Mouse (Mus musculus) spleen, adult 2 months (tissue): ENCODE data around the gene Gm20388. TPM values are rescaled to one million over a fixed set of nuclear protein-coding genes. Genes with fewer than 3 reads are reported as not detected.

Source experiments
- DNase-seq, 2 experiments: peaks; one replicate each; pipeline versions ENCODE4 v3.0.0 to v3.0.0-alpha.2; 2012 to 2021; ENCODE audit warnings: low spot score in 2 of 2, low read depth in 1 of 2
- H3K27ac ChIP-seq: fragments of 200-500 bp; 2 replicates; pipeline ENCODE4 v1.5.1; 2012; ENCODE audit warnings: low read length, inconsistent platforms; ENCODE audit not compliant: insufficient read depth
- H3K27me3 ChIP-seq: fragments of 200-500 bp; 2 replicates; pipeline ENCODE4 v1.6.1; 2012; ENCODE audit warnings: mild to moderate bottlenecking, moderate library complexity, low read length, inconsistent platforms; ENCODE audit not compliant: control insufficient read depth, insufficient read depth
- H3K36me3 ChIP-seq: fragments of 200-500 bp; 2 replicates; pipeline ENCODE4 v1.6.1; 2012; ENCODE audit warnings: mild to moderate bottlenecking, low read length, inconsistent platforms; ENCODE audit not compliant: control insufficient read depth, insufficient read depth
- H3K4me1 ChIP-seq: fragments of 200-500 bp; 2 replicates; pipeline ENCODE4 v1.6.1; 2011; ENCODE audit warnings: inconsistent platforms; ENCODE audit not compliant: control insufficient read depth, insufficient read depth, insufficient read length
- H3K4me3 ChIP-seq: fragments of 200-500 bp; 2 replicates; pipeline ENCODE4 v1.5.1; 2011; ENCODE audit warnings: mild to moderate bottlenecking, inconsistent platforms; ENCODE audit not compliant: insufficient read depth, insufficient read length; ENCODE audit errors: extremely low read depth
- CTCF ChIP-seq: fragments of 200-500 bp; IDR thresholded peaks from 2 replicates; pipeline ENCODE4 v1.5.1; 2011; ENCODE audit warnings: mild to moderate bottlenecking, inconsistent platforms; ENCODE audit not compliant: insufficient read depth, insufficient read length, insufficient replicate concordance; ENCODE audit errors: extremely low read depth
- POLR2A ChIP-seq: fragments of 200-500 bp; IDR thresholded peaks from 2 replicates; pipeline ENCODE4 v1.6.1; 2011; ENCODE audit warnings: low read depth, low read length, inconsistent platforms
- WGBS: fragments of 180-500 bp; shearing (Covaris S2); methylation state at CpG from one replicate; pipeline ENCODE4 v1.1.7; 2018; 5-methylcytosine and 5-hydroxymethylcytosine counted together
- polyA plus RNA-seq: library from polyadenylated mRNA; depleted of rRNA; stranded (reverse); fragments of >200 nt; gene quantifications from 2 replicates; pipeline ENCODE4 v1.2.3, GENCODE M21; 2012

Gene Gm20388
- polyA plus RNA-seq, 1 experiment: 26.1 TPM

GRCm38 (mm10) chr8:123672648-123673047 is 3762.0 kb downstream of the Gm20388 start:
- H3K4me3 ChIP-seq: no peak overlapping the region
- TF ChIP-seq CTCF (no peak), POLR2A (no peak)
- DNase-seq: no peak
- no peaks in the 10 kb centered on the region for H3K4me1 ChIP-seq
- WGBS: 14% methylated on average over 6 of the region's 6 CpGs
- H3K27ac ChIP-seq: no peak overlapping the region
- no peaks in the 10 kb centered on the region for H3K27me3 ChIP-seq
- H3K36me3 ChIP-seq: no peaks in the 10 kb centered on the region

GRCm38 (mm10) chr8:123675611-123676010 is 3765.0 kb downstream of the Gm20388 start:
- H3K36me3 ChIP-seq: no peaks in the 10 kb centered on the region
- no peak overlapping the region for H3K4me3 ChIP-seq
- 69% methylated on average over 5 of the region's 5 CpGs for WGBS
- H3K27ac ChIP-seq: no peak overlapping the region
- TF ChIP-seq CTCF: no peak
- no peak for TF ChIP-seq POLR2A
- no peaks in the 10 kb centered on the region for H3K4me1 ChIP-seq
- no peaks in the 10 kb centered on the region for H3K27me3 ChIP-seq
- no peak for DNase-seq

GRCm38 (mm10) chr8:123678390-123678789 is 3767.7 kb downstream of the Gm20388 start:
- Histone ChIP-seq H3K27ac (no peak overlapping the region), H3K4me3 (no peak overlapping the region), H3K27me3 (no peaks in the 10 kb centered on the region), H3K4me1 (no peaks in the 10 kb centered on the region), H3K36me3 (no peaks in the 10 kb centered on the region)
- WGBS: 81% methylated on average over 4 of the region's 4 CpGs
- no peak for TF ChIP-seq CTCF
- no peak for DNase-seq

GRCm38 (mm10) chr8:123682073-123682761 is 3771.6 kb downstream of the Gm20388 start:
- TF ChIP-seq CTCF: no peak
- TF ChIP-seq POLR2A: no peak
- Histone ChIP-seq H3K4me3 (no peak overlapping the region), H3K27me3 (no peaks in the 10 kb centered on the region), H3K27ac (no peak overlapping the region), H3K36me3 (no peaks in the 10 kb centered on the region), H3K4me1 (no peaks in the 10 kb centered on the region)
- WGBS: 48% methylated on average over 18 of the region's 18 CpGs
- DNase-seq: no peak

GRCm38 (mm10) chr8:123683321-123683720 is 3772.7 kb downstream of the Gm20388 start:
- WGBS: 64% methylated on average over 7 of the region's 7 CpGs
- H3K4me3 ChIP-seq: no peak overlapping the region
- DNase-seq: no peak
- no peak for TF ChIP-seq CTCF
- no peak for TF ChIP-seq POLR2A
- no peaks in the 10 kb centered on the region for H3K4me1 ChIP-seq
- no peaks in the 10 kb centered on the region for H3K36me3 ChIP-seq
- H3K27me3 ChIP-seq: no peaks in the 10 kb centered on the region
- H3K27ac ChIP-seq: no peak overlapping the region

GRCm38 (mm10) chr8:123684806-123685205 is 3774.2 kb downstream of the Gm20388 start:
- TF ChIP-seq CTCF: no peak
- Histone ChIP-seq H3K4me3 (no peak overlapping the region), H3K27ac (no peak overlapping the region), H3K27me3 (no peaks in the 10 kb centered on the region), H3K4me1 (no peaks in the 10 kb centered on the region), H3K36me3 (no peaks in the 10 kb centered on the region)
- DNase-seq: no peak
- WGBS: 85% methylated on average over 7 of the region's 7 CpGs

- H3K4me3 ChIP-seq: no peak overlapping the region
- H3K27ac ChIP-seq: no peak overlapping the region
- no peaks in the 10 kb centered on the region for H3K27me3 ChIP-seq
- no peak for TF ChIP-seq CTCF
- no peak for TF ChIP-seq POLR2A
- WGBS: 56% methylated on average over 4 of the region's 4 CpGs
- no peak for DNase-seq
- no peaks in the 10 kb centered on the region for H3K36me3 ChIP-seq
- no peaks in the 10 kb centered on the region for H3K4me1 ChIP-seq
Observed at GRCm38 (mm10) chr8:123685477-123685876, 3774.8 kb downstream of the Gm20388 start.
